Mouse (Mus musculus): ENCODE measurements around the gene Hspa4.
"Not testable (repeated sequence)": the region's sequence is repeated elsewhere in the genome, so short reads cannot be mapped to it uniquely, and the experiment has no call there.

The Hspa4 gene

DNA sequence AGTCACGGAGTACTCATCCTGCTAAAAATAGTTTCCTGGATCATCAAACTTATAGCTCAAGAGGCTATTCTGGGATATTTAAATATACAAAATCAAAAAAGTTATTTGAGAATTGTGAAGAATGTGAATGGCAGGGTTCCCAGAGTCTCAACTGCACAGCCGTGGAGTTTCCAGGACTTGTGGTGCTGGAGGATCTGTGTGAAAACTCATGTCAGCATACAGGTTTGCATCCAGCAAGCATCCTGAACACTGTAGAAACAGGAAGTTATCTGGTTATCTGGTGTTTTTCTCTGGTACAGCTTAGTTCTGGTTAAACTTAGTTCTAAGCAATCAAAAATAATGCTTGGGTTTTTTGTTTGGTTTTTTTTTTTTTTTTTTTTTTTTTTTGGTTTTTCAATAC is 6.7 kb upstream of the Hspa4 start:
- no peak for DNase-seq

DNA sequence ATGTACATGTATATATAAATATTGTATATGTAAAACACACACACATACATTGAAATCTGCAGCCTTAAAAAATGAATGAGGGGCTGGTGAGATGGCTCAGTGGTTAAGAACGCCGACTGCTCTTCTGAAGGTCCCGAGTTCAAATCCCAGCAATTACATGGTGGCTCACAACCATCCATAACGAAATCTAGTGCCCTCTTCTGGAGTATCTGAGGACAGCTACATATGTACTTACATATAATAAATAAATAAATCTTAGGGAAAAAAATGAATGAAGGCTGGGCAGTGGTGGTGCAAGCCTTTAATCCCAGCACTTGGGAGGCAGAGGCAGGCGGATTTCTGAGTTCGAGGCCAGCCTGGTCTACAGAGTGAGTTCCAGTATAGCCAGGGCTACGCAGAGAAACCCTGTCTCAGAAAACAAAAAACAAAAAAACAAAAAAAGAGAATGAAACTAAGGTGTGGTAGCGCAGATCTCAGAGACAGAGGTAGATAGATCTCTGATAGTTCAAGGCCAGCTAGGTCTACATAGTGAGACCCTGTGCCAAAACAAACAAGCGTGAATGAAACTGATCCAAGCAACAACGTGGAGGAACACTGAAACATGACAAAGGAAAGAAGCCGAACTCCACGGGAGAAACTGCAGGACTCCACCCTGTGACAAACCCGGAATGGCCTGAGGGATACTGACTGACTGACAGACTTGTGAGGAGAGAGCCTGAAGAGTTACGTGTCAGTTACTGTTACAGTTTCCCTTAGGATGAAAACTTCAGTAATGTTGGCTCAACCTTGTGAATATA is 4.0 kb upstream of the Hspa4 start:
- DNase-seq: no peak

DNA sequence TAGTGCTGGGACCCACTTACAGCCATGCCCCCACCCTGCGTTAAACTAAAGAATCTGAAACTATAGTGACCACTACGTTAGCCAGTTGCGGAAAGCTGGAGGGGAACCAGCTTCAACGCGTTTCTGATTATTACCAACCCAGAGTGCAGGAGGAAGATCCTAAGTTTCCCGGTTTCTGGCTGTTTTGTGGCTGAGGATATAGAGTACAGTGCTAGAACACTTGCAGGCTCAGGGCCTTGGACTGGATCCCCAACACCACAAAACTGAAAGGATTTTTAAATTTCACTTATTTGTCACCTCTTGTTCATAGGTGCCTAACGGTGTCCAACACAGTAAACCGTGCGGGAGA is 884 bp upstream of the Hspa4 start:
- DNase-seq: no peak

DNA sequence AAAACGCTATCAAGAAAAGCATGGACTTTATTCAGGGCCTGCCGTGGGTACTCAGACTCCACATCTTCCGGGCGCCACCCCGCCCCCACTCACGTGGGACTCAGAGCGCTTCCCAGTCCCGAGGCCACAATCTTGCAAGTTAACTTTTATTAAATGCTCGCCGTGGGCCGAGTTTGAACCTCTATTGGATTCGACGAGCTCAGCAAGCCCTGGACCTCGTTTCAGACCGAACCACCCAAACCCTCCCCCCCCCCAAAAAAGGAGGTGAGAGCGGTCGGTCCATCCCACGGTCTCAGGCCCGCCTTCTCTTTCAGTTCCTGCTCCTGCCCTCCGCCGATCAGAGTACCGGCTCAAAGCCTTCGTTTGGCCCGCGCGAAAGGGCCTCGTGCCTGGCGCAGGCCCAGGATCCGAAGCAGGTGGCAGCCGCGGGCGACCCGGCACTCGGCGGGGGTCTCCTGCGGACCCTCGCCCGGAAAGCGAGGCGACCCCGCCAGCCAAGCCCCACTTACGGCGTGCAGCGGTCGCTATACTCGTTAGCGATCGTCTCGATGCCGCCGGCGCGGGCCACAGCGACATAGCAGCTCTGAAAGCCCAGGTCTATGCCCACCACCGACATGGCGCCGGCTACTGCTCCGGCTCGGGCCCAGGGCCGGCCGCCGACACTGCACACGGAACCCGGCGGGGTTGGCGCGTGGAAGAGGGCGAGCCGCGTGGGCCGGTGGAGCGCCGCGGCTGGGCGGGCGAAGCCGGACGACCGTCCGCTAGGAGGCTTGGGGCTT is 517 bp downstream of the Hspa4 start:
- peak; percentile 72 for DNase-seq

DNA sequence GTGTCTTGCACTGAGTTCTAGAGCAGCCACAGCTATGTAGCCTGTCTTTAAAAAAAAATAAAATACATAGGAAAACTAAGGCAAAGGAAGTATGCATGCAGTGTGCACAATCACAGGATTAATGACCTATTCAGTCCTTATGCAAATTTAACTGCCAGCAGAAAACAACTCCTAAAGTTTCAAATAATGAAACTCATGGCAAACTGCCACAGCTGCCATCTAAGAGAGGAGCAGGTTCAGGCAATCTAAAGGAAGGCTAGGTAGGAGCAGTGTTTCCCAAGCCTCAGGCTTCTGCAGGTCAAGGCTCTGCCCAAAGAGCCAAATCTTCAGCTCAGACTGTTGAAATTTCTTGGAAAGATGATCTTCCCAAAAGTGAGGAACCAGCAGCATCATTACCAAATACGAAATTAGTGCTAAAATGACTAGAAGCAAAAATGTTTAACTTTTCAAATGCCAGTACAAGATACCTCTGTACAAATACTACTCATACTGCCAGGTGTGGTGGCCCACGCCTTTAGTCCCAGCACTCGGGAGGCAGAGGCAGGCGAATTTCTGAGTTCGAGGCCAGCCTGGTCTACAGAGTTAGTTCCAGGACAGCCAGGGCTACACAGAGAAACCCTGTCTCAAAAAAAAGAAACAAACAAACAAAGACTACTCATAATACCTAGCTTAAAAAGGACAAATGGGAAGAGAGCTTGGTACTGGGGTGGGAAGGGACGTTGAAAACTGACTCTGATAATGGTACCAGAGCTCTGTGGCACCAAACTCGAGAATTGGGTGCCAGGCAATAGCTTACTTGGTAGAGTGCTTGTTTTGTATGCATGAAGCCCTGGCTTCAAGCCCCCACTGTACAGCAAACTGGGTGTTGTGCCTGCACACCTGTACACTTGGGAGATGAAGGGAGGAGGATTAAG is 2.1 kb downstream of the Hspa4 start:
- DNase-seq: peak; percentile 16

- no peak for DNase-seq
These were observed 3.4 kb downstream of the Hspa4 start for GRCm38 (mm10) chr11:53296880-53297279.

- no peak for DNase-seq
These were observed 5.8 kb downstream of the Hspa4 start for GRCm38 (mm10) chr11:53294441-53294840.

DNA sequence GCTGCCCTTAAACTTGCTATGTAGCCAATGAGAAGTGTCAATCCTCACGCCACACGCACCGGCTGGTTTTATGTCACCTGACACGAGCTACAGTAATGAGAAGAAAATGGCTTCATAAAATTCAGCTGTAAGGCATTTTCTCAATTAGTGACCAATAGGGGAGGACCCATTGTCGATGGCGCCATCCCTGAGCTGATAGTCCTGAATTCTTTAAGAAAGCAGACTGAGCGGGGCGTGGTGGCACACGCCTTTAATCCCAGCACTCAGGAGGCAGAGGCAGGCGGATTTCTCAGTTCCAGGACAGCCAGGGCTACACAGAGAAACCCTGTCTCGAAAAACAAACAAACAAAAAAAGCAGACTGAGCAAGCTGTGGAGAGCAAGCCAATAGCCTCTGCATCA is 9.4 kb downstream of the Hspa4 start:
- DNase-seq: no peak

DNA sequence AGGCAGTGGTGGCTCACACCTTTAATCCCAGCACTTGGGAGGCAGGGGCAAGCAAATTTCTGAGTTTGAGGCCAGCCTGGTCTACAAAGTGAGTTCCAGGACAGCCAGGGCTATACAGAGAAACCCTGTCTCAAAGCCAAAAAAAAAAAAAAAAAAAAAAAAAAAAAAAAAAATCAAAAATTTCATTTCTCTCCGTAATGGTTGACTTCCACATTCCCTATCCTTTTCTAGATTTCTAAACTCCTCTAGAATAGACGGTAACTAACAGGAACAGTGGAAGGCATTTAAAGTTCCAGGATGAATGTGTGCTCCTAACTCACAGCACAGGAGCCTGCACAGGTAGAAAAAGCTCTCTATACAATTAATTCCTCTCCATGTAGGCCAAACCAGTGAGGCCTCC is 10.1 kb downstream of the Hspa4 start:
- DNase-seq: not testable (repeated sequence)

GRCm38 (mm10) chr11:53285885-53286284 is 14.4 kb downstream of the Hspa4 start:
- no peak for DNase-seq

DNA sequence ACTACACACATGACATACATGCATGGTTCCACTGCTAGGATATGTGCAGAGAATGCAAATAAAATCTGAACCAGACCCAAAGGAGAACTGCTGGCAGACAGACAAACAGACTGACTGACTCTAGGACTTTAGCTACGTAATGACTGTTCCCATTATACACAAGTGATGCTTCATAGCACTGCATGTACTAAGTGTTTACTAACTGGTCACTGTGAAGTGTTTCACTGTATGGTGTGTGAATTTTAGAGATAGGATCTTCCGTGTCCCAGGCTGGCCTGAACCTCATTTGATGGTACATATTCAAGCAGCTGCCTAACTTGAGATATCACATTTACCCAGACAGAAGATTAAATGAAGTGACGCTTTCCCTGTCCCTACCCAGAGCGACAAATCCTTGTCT is 21.8 kb downstream of the Hspa4 start:
- no peak for DNase-seq

GRCm38 (mm10) chr11:53275358-53275757 is 24.9 kb downstream of the Hspa4 start:
- no peak for DNase-seq

DNA sequence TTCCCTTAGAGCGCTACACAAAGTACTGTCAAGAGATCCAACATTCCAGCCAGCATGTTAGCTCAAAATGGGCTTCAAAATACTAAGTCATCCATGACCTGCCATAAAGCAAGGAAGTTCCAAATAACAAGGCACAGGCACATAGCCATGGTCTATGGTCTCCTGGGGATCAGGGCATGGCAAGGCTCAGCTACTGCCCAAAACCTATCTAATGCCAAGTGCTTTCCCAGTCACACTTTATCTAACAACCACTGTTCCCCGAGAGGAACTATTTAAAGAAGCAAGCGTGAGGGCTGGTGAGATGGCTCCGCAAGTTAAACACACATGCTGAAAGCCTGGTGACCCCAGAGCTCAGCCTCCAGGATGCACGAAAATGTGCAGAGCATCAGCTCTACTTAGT is 26.9 kb downstream of the Hspa4 start:
- no peak for DNase-seq

GRCm38 (mm10) chr11:53269596-53269995 is 30.7 kb downstream of the Hspa4 start:
- DNase-seq: no peak

DNA sequence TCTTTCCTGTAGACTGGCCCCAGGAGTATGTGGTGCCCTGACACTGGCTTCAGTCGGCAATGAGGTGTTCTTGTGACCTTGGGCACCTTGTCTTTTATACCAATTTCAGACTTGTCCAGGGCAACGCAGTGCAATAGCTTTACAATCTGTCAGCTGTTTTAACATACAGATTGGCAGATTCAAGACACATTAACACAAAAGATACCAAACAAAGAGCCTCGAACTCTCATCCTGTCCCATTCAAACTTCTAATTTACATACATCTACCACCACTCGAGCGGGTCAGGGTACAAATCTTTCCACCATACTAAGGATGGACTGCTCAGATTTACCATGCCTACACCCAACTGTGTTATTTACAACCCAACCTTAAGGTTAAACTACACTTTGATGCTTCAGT is 39.7 kb downstream of the Hspa4 start:
- DNase-seq: no peak

DNA sequence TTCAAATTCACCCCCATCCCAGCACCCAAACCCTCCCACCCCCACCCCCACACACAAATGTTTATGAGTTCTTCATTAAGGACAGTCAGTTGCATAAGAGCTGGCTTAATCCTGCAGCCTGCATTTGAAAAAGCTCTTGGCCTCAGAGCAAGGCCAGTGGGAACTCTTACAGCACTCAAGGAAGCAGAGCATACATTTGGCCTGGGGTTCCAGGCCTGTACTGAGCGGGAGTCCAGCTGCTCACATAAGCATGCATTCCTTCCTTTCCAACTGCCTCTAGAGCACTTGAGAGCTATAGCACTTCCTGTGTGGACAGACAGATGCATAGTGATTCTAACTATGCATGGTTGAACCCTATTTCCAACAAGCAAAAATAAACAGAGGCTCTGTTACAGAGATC is 40.2 kb downstream of the Hspa4 start:
- DNase-seq: no peak

DNA sequence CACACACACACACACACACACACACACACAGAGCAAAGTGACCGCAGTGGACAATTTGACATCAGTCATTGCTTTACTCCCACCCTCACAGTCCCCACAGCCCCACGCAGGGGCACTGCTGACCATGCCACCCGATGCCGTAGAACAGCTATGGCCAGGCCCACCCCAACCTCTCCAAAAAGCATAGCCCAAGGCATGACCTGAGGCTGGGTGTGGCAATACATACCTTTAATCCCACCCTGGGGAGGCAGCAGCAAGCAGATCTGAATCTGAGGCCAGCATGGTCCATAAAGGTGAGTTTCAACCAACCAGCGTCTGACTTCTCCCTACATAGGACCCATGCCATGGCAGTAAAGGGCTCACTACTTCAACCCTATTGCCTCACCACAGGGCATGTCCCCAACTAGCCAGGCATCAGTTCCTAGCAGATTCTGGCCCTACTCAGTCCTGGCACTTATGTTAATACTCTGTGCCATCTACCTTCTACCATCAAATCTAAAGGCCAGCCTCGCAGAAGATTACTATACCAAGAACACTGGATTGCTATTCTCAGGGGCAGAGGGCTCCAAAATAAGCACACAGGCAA is 41.1 kb downstream of the Hspa4 start:
- no peak for DNase-seq

- DNase-seq: no peak
These were observed 43.3 kb downstream of the Hspa4 start for GRCm38 (mm10) chr11:53256914-53257313.

DNA sequence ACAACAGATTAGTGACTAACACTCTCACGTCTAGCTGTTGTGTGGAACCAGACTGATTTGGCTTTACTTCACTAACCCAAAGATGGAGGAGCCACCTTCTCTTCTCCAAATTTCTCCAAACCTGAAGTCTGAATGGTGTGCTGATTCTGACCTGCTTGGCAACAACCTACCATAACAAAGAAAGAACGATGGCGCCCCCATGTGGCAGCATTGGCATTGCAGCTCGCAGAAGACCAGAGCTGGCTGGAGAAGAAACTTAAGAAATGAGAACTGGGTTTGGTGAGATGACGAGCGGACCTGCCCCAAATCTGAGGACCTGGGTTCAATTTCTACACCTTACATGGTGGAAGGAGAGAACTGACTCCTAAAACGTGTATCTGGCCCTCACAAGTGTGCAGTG is 45.3 kb downstream of the Hspa4 start:
- DNase-seq: peak; percentile 44

- peak; percentile 13 for DNase-seq
These were observed 45.8 kb downstream of the Hspa4 start for GRCm38 (mm10) chr11:53254428-53254827.

DNA sequence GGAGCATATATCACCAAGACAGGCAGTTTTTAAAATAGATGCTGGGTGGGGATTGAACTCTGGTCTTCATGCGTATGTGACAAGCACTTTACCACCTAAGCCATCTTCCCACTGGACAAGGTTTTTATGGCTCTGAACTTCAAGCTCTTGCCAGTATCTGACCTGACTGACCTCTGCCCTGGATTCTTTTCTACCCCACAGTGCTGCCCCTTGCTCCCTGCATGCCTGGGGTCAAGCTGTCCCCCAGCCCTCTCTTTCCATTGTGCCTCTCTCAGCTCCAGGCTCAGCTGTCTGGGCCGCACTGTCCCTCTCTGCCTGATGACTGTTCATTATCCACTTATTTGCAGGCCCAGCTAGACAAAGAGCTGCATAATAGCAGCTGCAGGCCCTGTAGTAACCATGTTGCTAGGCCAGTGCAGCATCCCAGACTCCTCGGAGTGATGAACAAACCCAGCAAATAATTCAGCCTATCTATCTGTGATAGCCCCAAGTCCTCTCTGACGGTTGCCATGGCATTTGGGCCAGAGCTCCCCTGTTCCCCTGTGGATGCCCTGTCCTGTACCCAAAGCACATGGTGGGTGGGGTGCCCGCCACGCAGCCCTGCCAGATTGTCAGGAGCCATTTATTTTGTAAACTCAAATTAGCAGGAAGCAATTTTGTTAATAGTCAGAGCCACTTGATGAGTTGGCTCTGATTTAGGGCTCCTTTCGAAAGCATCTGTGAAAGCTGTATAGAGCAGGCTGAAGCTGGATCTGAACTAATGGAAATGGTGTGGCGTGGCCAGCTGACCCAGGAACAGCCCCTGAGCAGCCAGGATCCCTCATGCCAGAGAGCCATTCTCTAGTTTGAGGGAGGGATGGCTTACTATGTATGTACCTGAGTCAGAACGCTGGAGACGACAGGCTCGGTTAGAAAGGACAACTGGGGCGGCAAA is 47.8 kb downstream of the Hspa4 start:
- no peak for DNase-seq

DNA sequence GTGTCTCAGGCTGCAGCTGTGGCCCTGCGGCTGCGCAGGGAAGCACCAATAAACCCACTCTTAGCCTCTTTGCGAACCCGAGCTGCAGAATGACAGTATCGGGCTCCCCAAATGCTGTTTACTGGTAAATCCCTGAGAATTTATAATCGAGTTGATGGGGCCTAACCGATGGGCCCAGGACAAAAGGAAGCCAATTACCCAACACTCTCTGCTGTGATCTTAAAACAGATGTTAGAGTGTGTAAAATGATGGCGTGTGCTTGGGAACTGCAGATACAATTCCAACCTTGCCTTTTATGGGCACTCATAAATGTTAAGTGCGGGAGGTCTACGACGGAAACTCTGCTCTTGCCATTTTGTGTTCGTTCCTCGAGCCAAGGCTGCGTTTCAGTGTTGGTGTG is 49.5 kb downstream of the Hspa4 start:
- DNase-seq: no peak
